Mouse (Mus musculus): ENCODE results near the gene Hoxb7.
A peak's percentile ranks its signal among the peaks of the same experiment; 100 is the strongest.

GRCm38 (mm10) chr11:96294245-96295091 lies 8.0 kb downstream of the Hoxb7 start:
- TF ChIP-seq CTCF (conservative IDR thresholded peaks at IDR 0.05; ENCODE audit: insufficient read depth, insufficient read length, low read depth, low read length) (peak; percentile 79), POLR2A (IDR thresholded peaks at IDR 0.05; ENCODE audit: low read depth, low read length) (no peak)
